Mouse (Mus musculus) limb, embryonic 15.5 days (tissue): ENCODE results near the gene Atf3. TPM values are rescaled to one million over a fixed set of nuclear protein-coding genes. Genes with fewer than 3 reads are reported as not detected.

Experiments
- ATAC-seq: fragments of 200-750 bp; cut with Nextera tagmentation; 2 replicates; pipeline ENCODE4 v1.8.0; 2017; ENCODE audit warnings: low read depth, moderate TSS enrichment; ENCODE audit not compliant: insufficient number of reproducible peaks, low FRiP score, low TSS enrichment
- H3K27ac ChIP-seq: fragments of 300-500 bp; sonication (generic); 2 replicates; pipeline ENCODE4 v1.5.1; 2015; ENCODE audit warnings: moderate library complexity, mild to moderate bottlenecking, inconsistent platforms
- H3K27me3 ChIP-seq: fragments of 300-500 bp; sonication (generic); 2 replicates; pipeline ENCODE4 v1.6.1; 2015; ENCODE audit warnings: inconsistent platforms
- H3K36me3 ChIP-seq: fragments of 300-500 bp; sonication (generic); 2 replicates; pipeline ENCODE4 v1.6.1; 2015; ENCODE audit warnings: inconsistent platforms
- H3K4me1 ChIP-seq: fragments of 300-500 bp; sonication (generic); 2 replicates; pipeline ENCODE4 v1.6.1; 2015; ENCODE audit warnings: inconsistent platforms
- H3K4me2 ChIP-seq: fragments of 300-500 bp; sonication (generic); 2 replicates; pipeline ENCODE4 v1.6.1; 2015; ENCODE audit warnings: mild to moderate bottlenecking, inconsistent platforms
- H3K4me3 ChIP-seq: fragments of 300-500 bp; sonication (generic); 2 replicates; pipeline ENCODE4 v1.5.1; 2015; ENCODE audit warnings: mild to moderate bottlenecking, inconsistent platforms
- H3K9ac ChIP-seq: fragments of 300-500 bp; sonication (generic); 2 replicates; pipeline ENCODE4 v1.6.1; 2015; ENCODE audit warnings: inconsistent platforms
- H3K9me3 ChIP-seq: fragments of 300-500 bp; sonication (generic); 2 replicates; pipeline ENCODE4 v1.6.1; 2016; ENCODE audit warnings: inconsistent platforms
- WGBS: fragments of 180-500 bp; shearing (Covaris S2); methylation state at CpG from one replicate; pipeline ENCODE4 v1.1.7; 2015; 5-methylcytosine and 5-hydroxymethylcytosine counted together
- polyA plus RNA-seq: library from polyadenylated mRNA; unstranded; fragments of >200 nt; fragmentation: Nextera tagmentation; extraction: Ambion mirVana; gene quantifications from 2 replicates; pipeline ENCODE4 v1.2.1, GENCODE M21; 2015

Atf3 gene
- 8.2 and 11.4 TPM in 2 replicates for polyA plus RNA-seq

- H3K9ac ChIP-seq = no peak within 1 kb of the TSS
- H3K27me3 ChIP-seq = no peaks in the 10 kb centered on the region
- no peak within 1 kb of the TSS for H3K4me3 ChIP-seq
- H3K36me3 ChIP-seq = no peaks in the 10 kb centered on the region
- no peak for ATAC-seq
- no peak within 1 kb of the TSS for H3K4me2 ChIP-seq
- no peak within 1 kb of the TSS for H3K27ac ChIP-seq
- WGBS = 58% methylated on average over 6 of the region's 6 CpGs
- 0 out of 2 replicates have a peak, but pooled peaks cover 2% of the 10 kb centered on the region for H3K4me1 ChIP-seq
- H3K9me3 ChIP-seq = no peaks in the 10 kb centered on the region
Measured at GRCm38 (mm10) chr1:191217939-191218338, at the start of gene Atf3. Gene Atf3 (minus strand): TSS chr1:191218039.

- Histone ChIP-seq H3K27me3 (no peaks in the 10 kb centered on the region), H3K36me3 (no peaks in the 10 kb centered on the region), H3K27ac (no peak overlapping the region), H3K9ac (no peak overlapping the region), H3K4me1 (peaks cover 8% of the 10 kb centered on the region), H3K4me2 (no peak overlapping the region), H3K9me3 (no peaks in the 10 kb centered on the region), H3K4me3 (no peak overlapping the region)
- WGBS = 69% methylated on average over 5 of the region's 5 CpGs
- ATAC-seq = no peak
Measured at GRCm38 (mm10) chr1:191267162-191267561, 49.3 kb upstream of the Atf3 start.

- no peaks in the 10 kb centered on the region for H3K36me3 ChIP-seq
- H3K9me3 ChIP-seq = no peaks in the 10 kb centered on the region
- H3K4me3 ChIP-seq = no peak overlapping the region
- no peak for ATAC-seq
- whole genome bisulfite sequencing = 85% methylated on average over 5 of the region's 5 CpGs
- no peaks in the 10 kb centered on the region for H3K27me3 ChIP-seq
- H3K4me2 ChIP-seq = no peak overlapping the region
- peaks cover 5% of the 10 kb centered on the region; the same call in 1 of the 2 replicates for H3K4me1 ChIP-seq
- H3K9ac ChIP-seq = no peak overlapping the region
- no peak overlapping the region for H3K27ac ChIP-seq
Measured at GRCm38 (mm10) chr1:191263471-191263870, 45.6 kb upstream of the Atf3 start.

GRCm38 (mm10) chr1:191261861-191262260, 44.0 kb upstream of the Atf3 start:
- Histone ChIP-seq H3K27ac (no peak overlapping the region), H3K9ac (no peak overlapping the region)

GRCm38 (mm10) chr1:191259661-191260060, 41.8 kb upstream of the Atf3 start:
- H3K4me1 ChIP-seq = peaks cover 7% of the 10 kb centered on the region
- H3K4me2 ChIP-seq = no peak overlapping the region
- no peak overlapping the region for H3K27ac ChIP-seq
- H3K36me3 ChIP-seq = no peaks in the 10 kb centered on the region
- no peak for ATAC-seq
- no peak overlapping the region for H3K4me3 ChIP-seq
- H3K27me3 ChIP-seq = no peaks in the 10 kb centered on the region
- H3K9me3 ChIP-seq = no peaks in the 10 kb centered on the region
- H3K9ac ChIP-seq = no peak overlapping the region
- WGBS = 53% methylated on average over 5 of the region's 5 CpGs

More at GRCm38 (mm10) chr1:191261861-191262260, 44.0 kb upstream of the Atf3 start:
- Histone ChIP-seq H3K27me3 (no peaks in the 10 kb centered on the region), H3K36me3 (no peaks in the 10 kb centered on the region), H3K9me3 (no peaks in the 10 kb centered on the region), H3K4me3 (no peak overlapping the region), H3K4me1 (peaks cover 7% of the 10 kb centered on the region), H3K4me2 (no peak overlapping the region)
- no peak for ATAC-seq
- WGBS = 24% methylated on average over 6 of the region's 6 CpGs

GRCm38 (mm10) chr1:191259121-191259520, 41.3 kb upstream of the Atf3 start:
- H3K9ac ChIP-seq = no peak overlapping the region
- H3K27ac ChIP-seq = no peak overlapping the region
- no peak overlapping the region for H3K4me3 ChIP-seq
- no peak for ATAC-seq
- H3K9me3 ChIP-seq = no peaks in the 10 kb centered on the region
- H3K4me2 ChIP-seq = no peak overlapping the region
- H3K36me3 ChIP-seq = no peaks in the 10 kb centered on the region
- H3K4me1 ChIP-seq = peaks cover 7% of the 10 kb centered on the region
- 20% methylated on average over 7 of the region's 7 CpGs for WGBS
- H3K27me3 ChIP-seq = no peaks in the 10 kb centered on the region

GRCm38 (mm10) chr1:191258521-191258920, 40.7 kb upstream of the Atf3 start:
- no peaks in the 10 kb centered on the region for H3K9me3 ChIP-seq
- no peaks in the 10 kb centered on the region for H3K27me3 ChIP-seq
- H3K4me1 ChIP-seq = peaks cover 7% of the 10 kb centered on the region
- no peak overlapping the region for H3K9ac ChIP-seq
- H3K4me2 ChIP-seq = no peak overlapping the region
- no peaks in the 10 kb centered on the region for H3K36me3 ChIP-seq
- H3K4me3 ChIP-seq = no peak overlapping the region
- no peak overlapping the region for H3K27ac ChIP-seq
- 50% methylated on average over 3 of the region's 3 CpGs for WGBS
- ATAC-seq = no peak

- no peak overlapping the region for H3K4me2 ChIP-seq
- H3K9me3 ChIP-seq = no peaks in the 10 kb centered on the region
- no peak overlapping the region for H3K9ac ChIP-seq
- H3K4me3 ChIP-seq = no peak overlapping the region
- no peak overlapping the region for H3K27ac ChIP-seq
- no peak for ATAC-seq
- peaks cover 7% of the 10 kb centered on the region for H3K4me1 ChIP-seq
- H3K27me3 ChIP-seq = no peaks in the 10 kb centered on the region
- WGBS = 52% methylated on average over 2 of the region's 2 CpGs
- H3K36me3 ChIP-seq = no peaks in the 10 kb centered on the region
Measured at GRCm38 (mm10) chr1:191257981-191258380, 40.1 kb upstream of the Atf3 start.

- H3K9me3 ChIP-seq = no peaks in the 10 kb centered on the region
- no peak overlapping the region for H3K9ac ChIP-seq
- no peak overlapping the region for H3K27ac ChIP-seq
- H3K4me2 ChIP-seq = no peak overlapping the region
- 71% methylated on average over 3 of the region's 3 CpGs for WGBS
- H3K4me1 ChIP-seq = peaks cover 7% of the 10 kb centered on the region
- ATAC-seq = no peak
- H3K4me3 ChIP-seq = no peak overlapping the region
- H3K36me3 ChIP-seq = no peaks in the 10 kb centered on the region
- H3K27me3 ChIP-seq = no peaks in the 10 kb centered on the region
Measured at GRCm38 (mm10) chr1:191257351-191257771, 39.5 kb upstream of the Atf3 start.

- Histone ChIP-seq H3K9me3 (no peaks in the 10 kb centered on the region), H3K4me2 (no peak overlapping the region), H3K36me3 (no peaks in the 10 kb centered on the region), H3K27me3 (no peaks in the 10 kb centered on the region), H3K4me1 (peaks cover 7% of the 10 kb centered on the region), H3K9ac (no peak overlapping the region), H3K4me3 (no peak overlapping the region), H3K27ac (no peak overlapping the region)
- 63% methylated on average over 11 of the region's 11 CpGs for WGBS
- no peak for ATAC-seq
Measured at GRCm38 (mm10) chr1:191256566-191257350, 38.9 kb upstream of the Atf3 start.

- no peaks in the 10 kb centered on the region for H3K9me3 ChIP-seq
- WGBS = 88% methylated on average over 5 of the region's 5 CpGs
- H3K4me1 ChIP-seq = peaks cover 7% of the 10 kb centered on the region
- H3K9ac ChIP-seq = no peak overlapping the region
- H3K36me3 ChIP-seq = no peaks in the 10 kb centered on the region
- H3K27ac ChIP-seq = no peak overlapping the region
- H3K4me3 ChIP-seq = no peak overlapping the region
- H3K4me2 ChIP-seq = no peak overlapping the region
- H3K27me3 ChIP-seq = no peaks in the 10 kb centered on the region
- no peak for ATAC-seq
Measured at GRCm38 (mm10) chr1:191256134-191256533, 38.3 kb upstream of the Atf3 start.

- 58% methylated on average over 5 of the region's 5 CpGs for WGBS
Measured at GRCm38 (mm10) chr1:191254448-191254847, 36.6 kb upstream of the Atf3 start.

More at GRCm38 (mm10) chr1:191254448-191254847, 36.6 kb upstream of the Atf3 start:
- H3K9me3 ChIP-seq = no peaks in the 10 kb centered on the region
- no peak for ATAC-seq
- H3K9ac ChIP-seq = no peak overlapping the region
- peaks cover 7% of the 10 kb centered on the region for H3K4me1 ChIP-seq
- no peak overlapping the region for H3K4me3 ChIP-seq
- no peak overlapping the region for H3K27ac ChIP-seq
- H3K27me3 ChIP-seq = no peaks in the 10 kb centered on the region
- no peaks in the 10 kb centered on the region for H3K36me3 ChIP-seq
- H3K4me2 ChIP-seq = no peak overlapping the region
